Mouse (Mus musculus) gastrocnemius, postnatal 25 days (tissue): ENCODE data around the gene Fstl4. TPM values are rescaled to one million over a fixed set of nuclear protein-coding genes. Genes with fewer than 3 reads are reported as not detected.

ENCODE experiments used
- DNase-seq: peaks from one replicate; pipeline ENCODE4 v3.0.0; 2022
- total RNA-seq, 2 experiments: library from RNA; stranded (reverse); gene quantifications; 1 replicate in 1 of 2; 2 replicates in 1 of 2; pipeline ENCODE4 v1.2.3; 2021

Gene Fstl4
- total RNA-seq, 2 experiments from 2014 or later: 0.05 TPM; not detected in 1

GRCm38 (mm10) chr11:53233590-53233989 is 469.2 kb downstream of the Fstl4 start:
- no peak for DNase-seq
